Mouse (Mus musculus) lung, adult 2 months (tissue): ENCODE measurements around the gene Olig1.

ENCODE experiments used
- CTCF ChIP-seq: fragments of 200-500 bp; IDR thresholded peaks from 2 replicates; pipeline ENCODE4 v1.5.1; 2011; ENCODE audit warnings: mild to moderate bottlenecking, low read length, control low read depth; ENCODE audit not compliant: insufficient read depth
- POLR2A ChIP-seq: fragments of 200-500 bp; IDR thresholded peaks from 2 replicates; pipeline ENCODE4 v1.6.1; 2011; ENCODE audit warnings: low read depth, mild to moderate bottlenecking, control low read depth, low read length, borderline replicate concordance; ENCODE audit errors: extremely low read depth

DNA sequence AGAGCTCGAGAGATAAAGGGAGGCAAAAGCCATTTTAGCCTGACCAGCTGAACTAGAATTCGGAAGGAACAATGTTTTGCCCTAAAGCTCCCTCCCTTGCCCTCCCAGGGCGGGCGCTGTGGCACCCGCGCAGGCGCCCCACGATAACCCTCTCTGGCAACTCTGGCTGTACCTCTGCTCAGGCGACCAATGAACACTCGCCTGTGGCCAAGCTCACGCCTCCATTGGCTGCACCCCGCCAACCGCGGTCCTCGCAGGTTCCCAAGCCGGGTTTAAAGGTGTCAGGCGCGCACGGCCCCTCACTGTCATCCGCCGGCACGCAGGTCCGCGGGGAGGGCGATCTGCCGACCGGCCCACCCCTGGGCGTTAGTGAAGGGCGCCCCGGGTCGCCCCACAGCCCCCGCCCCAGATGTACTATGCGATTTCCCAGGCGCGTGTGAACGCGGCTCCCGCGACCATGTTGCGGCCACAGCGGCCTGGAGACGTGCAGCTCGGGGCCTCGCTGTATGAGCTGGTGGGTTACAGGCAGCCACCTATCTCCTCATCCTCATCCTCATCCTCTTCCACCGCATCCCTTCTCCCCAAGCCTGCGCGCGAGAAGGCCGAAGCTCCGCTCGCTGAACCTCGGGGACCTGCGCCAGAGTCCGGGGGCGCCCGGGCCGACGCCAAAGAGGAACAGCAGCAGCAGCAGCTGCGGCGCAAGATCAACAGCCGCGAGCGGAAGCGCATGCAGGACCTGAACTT lies at the start of gene Olig1:
- TF ChIP-seq CTCF (no peak), POLR2A (no peak)
